Mouse (Mus musculus) heart, adult 2 months (tissue): ENCODE results near the gene Taok1.

Source experiments
- CTCF ChIP-seq: fragments of 200-600 bp; IDR thresholded peaks from 2 replicates; pipeline ENCODE4 v1.8.1; 2022; ENCODE audit warnings: antibody characterized with exemption, mild to moderate bottlenecking, moderate library complexity
- EP300 ChIP-seq: fragments of 200-500 bp; IDR thresholded peaks from 2 replicates; pipeline ENCODE4 v1.6.1; 2011; ENCODE audit warnings: low read depth, low read length, control low read depth; ENCODE audit not compliant: insufficient read depth

GRCm38 (mm10) chr11:77501971-77502370, 105.6 kb downstream of the Taok1 start:
- TF ChIP-seq CTCF (no peak), EP300 (no peak)
